Mouse (Mus musculus): Measurements from ENCODE around the gene Klhl11. TPM values are rescaled to one million over a fixed set of nuclear protein-coding genes. Genes with fewer than 3 reads are reported as not detected.

Klhl11 gene
- total and polyA plus RNA-seq, 3 experiments, result 11.5 to 34.7 TPM; not detected in 1

DNA sequence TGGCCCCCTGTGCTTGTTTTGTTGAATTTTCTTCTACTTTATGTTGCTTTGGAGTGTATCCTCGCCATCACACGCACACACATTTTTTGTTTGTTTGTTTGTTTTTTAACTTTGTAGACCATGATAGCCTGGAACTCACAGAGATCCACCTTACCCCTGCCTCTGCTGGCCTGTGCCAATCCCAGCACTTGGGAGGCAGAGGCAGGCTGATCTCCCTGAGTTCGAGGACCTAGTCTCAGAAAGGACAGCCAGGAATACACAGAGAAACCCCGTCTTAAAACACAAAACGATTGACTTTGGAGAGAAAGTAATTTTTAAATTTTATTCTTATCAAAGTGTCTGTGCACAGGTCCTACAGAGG is 374 bp upstream of the Klhl11 start:
- TF ChIP-seq MYC (IDR thresholded peaks at IDR 0.05; ENCODE audit: low read depth, low read length), result no peak
- no peak for TF ChIP-seq ZC3H11A (IDR thresholded peaks at IDR 0.05; ENCODE audit: low read depth, low read length)
- no peak for TF ChIP-seq MAZ (IDR thresholded peaks at IDR 0.05; ENCODE audit: low read depth, low read length)
- TF ChIP-seq TAL1 (IDR thresholded peaks at IDR 0.05; ENCODE audit: low read length), result no peak
- no peak; the same call in 1 of the 2 replicates for TF ChIP-seq POLR2AphosphoS2 (IDR thresholded peaks at IDR 0.05; ENCODE audit: low read length)
- TF ChIP-seq GATA1 (IDR thresholded peaks at IDR 0.05; ENCODE audit: low read depth, low read length), result no peak
- TF ChIP-seq USF1 (IDR thresholded peaks at IDR 0.05; ENCODE audit: low read depth, low read length), result no peak
- no peak for TF ChIP-seq SIN3A (IDR thresholded peaks at IDR 0.05; ENCODE audit: low read length)
- TF ChIP-seq E2F4 (IDR thresholded peaks at IDR 0.05; ENCODE audit: borderline replicate concordance, low read depth, low read length), result no peak
- TF ChIP-seq KAT2A (conservative IDR thresholded peaks at IDR 0.05; ENCODE audit: low read depth, low read length), result no peak
- TF ChIP-seq JUND (IDR thresholded peaks at IDR 0.05; ENCODE audit: low read depth, low read length), result no peak
- no peak for TF ChIP-seq ZNF384 (IDR thresholded peaks at IDR 0.05; ENCODE audit: low read depth, low read length)
- no peak for TF ChIP-seq HCFC1 (IDR thresholded peaks at IDR 0.05; ENCODE audit: low read depth, low read length)
- TF ChIP-seq BHLHE40 (IDR thresholded peaks at IDR 0.05; ENCODE audit: borderline replicate concordance, low read depth, low read length), result no peak
- no peak for TF ChIP-seq GABPA (IDR thresholded peaks at IDR 0.05; ENCODE audit: low read depth, low read length)
- H3K27ac ChIP-seq (ENCODE audit: control insufficient read depth, low read depth, low read length), result peak overlapping the region; percentile 18
- peak overlapping the region; percentile 15 to 23 for H3K4me3 ChIP-seq (ENCODE audit: control insufficient read depth in 1 of 2, insufficient read depth in 1 of 2, low read depth in 2 of 2, low read length in 2 of 2)
- H3K4me1 ChIP-seq (ENCODE audit: control insufficient read depth in 1 of 2, insufficient read depth in 2 of 2, low read length in 2 of 2), result peaks cover 10 to 21% of the 10 kb centered on the region in 2 experiments
- H3K27me3 ChIP-seq (ENCODE audit: control insufficient read depth in 1 of 2, insufficient read depth in 2 of 2, low read length in 2 of 2), result no peaks in the 10 kb centered on the region
- DNase-seq (ENCODE audit: low read depth, low spot score), result no peak
- H3K9ac ChIP-seq (ENCODE audit: control insufficient read depth, low read depth, low read length, poor library complexity, severe bottlenecking), result peak overlapping the region; percentile 10; the same call in 1 of the 2 replicates
- peaks cover 44% of the 10 kb centered on the region for H3K79me2 ChIP-seq (ENCODE audit: control insufficient read depth, insufficient read depth, low read length, poor library complexity)
- H3K9me3 ChIP-seq (replicated peaks; ENCODE audit: insufficient read depth, low read length), result no peaks in the 10 kb centered on the region
- H3K36me3 ChIP-seq (ENCODE audit: control insufficient read depth in 1 of 2, insufficient read depth in 2 of 2, low read length in 2 of 2), result peaks cover 11 to 37% of the 10 kb centered on the region in 2 experiments

DNA sequence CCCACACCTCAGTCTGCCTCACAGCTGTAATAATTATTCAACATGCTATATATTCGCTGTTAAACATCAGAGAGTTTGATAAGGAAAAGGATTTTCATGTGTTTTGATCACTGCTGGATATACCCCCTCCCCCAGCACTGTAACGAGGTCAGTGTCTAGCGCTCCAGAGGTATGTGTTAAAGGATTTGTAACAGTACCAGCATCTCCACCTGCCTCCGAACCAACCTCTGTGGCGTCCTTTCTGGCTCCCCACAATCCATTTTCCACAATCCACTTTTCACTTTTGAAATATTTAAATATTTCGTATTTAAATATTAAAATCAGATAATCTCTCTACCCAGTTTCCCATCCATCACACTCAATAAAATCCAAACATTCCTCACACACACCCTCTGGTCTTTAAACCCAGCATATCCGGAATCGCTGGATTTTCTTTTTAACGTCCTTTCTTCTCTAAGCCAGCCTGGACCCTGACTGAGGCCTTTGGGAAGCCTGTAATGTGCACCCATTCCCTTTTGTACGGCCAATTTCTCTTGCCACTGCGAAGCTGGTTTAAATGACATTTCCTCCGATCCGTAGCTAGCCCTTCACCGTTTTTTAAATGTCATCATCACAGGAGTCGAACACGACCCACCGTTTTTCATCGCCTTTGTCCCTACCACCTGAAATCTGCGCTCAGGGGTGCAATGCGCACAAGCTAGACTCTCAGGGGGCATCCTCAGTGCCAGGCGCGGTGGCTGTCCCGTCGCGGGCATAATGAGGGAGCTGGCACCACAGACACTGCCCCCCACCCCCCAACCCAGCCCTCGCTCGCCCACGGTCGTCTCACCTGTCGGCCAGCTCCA is 967 bp downstream of the Klhl11 start:
- peaks cover 7 to 45% of the 10 kb centered on the region in 2 experiments for H3K36me3 ChIP-seq (ENCODE audit: control insufficient read depth in 1 of 2, insufficient read depth in 2 of 2, low read length in 2 of 2)
- peak; percentile 44 for DNase-seq (ENCODE audit: low read depth, low spot score)
- TF ChIP-seq TBP (IDR thresholded peaks at IDR 0.05; ENCODE audit: low read depth, low read length) (0 out of 2 replicates have a peak, but pooled peaks have one; percentile 21), NRF1 (IDR thresholded peaks at IDR 0.05; ENCODE audit: insufficient read depth, low read depth, low read length, poor library complexity, severe bottlenecking) (no peak), EP300 (IDR thresholded peaks at IDR 0.05; ENCODE audit: low read depth in 1 of 2, low read length in 2 of 2) (peak in 1 of 2 experiments; percentile 29; a peak in 1 of 4 replicates)
- peaks cover 50% of the 10 kb centered on the region for H3K79me2 ChIP-seq (ENCODE audit: control insufficient read depth, insufficient read depth, low read length, poor library complexity)
- peaks cover 15 to 27% of the 10 kb centered on the region in 2 experiments for H3K4me1 ChIP-seq (ENCODE audit: control insufficient read depth in 1 of 2, insufficient read depth in 2 of 2, low read length in 2 of 2)
- peak overlapping the region; percentile 85 for H3K9ac ChIP-seq (ENCODE audit: control insufficient read depth, low read depth, low read length, poor library complexity, severe bottlenecking)
- no peak overlapping the region for H3K27ac ChIP-seq (ENCODE audit: control insufficient read depth, low read depth, low read length)
- H3K4me3 ChIP-seq (ENCODE audit: control insufficient read depth in 1 of 2, insufficient read depth in 1 of 2, low read depth in 2 of 2, low read length in 2 of 2), result peak overlapping the region; percentile 76 to 91
- H3K27me3 ChIP-seq (ENCODE audit: control insufficient read depth in 1 of 2, insufficient read depth in 2 of 2, low read length in 2 of 2), result no peaks in the 10 kb centered on the region
- no peaks in the 10 kb centered on the region for H3K9me3 ChIP-seq (replicated peaks; ENCODE audit: insufficient read depth, low read length)
